Mouse (Mus musculus): ENCODE data around the gene Ercc2.

GRCm38 (mm10) chr7:19427999-19428650 is 46.3 kb downstream of the Ercc2 start:
- no peak for TF ChIP-seq EP300 (IDR thresholded peaks at IDR 0.05; ENCODE audit: low read depth)
- TF ChIP-seq CTCF (IDR thresholded peaks at IDR 0.05; ENCODE audit: low read depth) = no peak

Data from liver, embryonic 14.5 days (tissue).